Mouse (Mus musculus): ENCODE results near the gene Robo2.

GRCm38 (mm10) chr16:74049467-74049866 is 362.2 kb downstream of the Robo2 start:
- TF ChIP-seq CTCF (conservative IDR thresholded peaks at IDR 0.05; ENCODE audit: low read length) (no peak), NANOG (IDR thresholded peaks at IDR 0.05; ENCODE audit: borderline replicate concordance, low read length) (no peak), POU5F1 (IDR thresholded peaks at IDR 0.05; ENCODE audit: borderline replicate concordance, low read length) (no peak)

All from E14TG2a.4 (cell line).